Mouse (Mus musculus) kidney, adult 2 months (tissue): ENCODE measurements at regions not wholly inside any gene's neighbourhood (a gene's known extent, or its start where the extent isn't known, plus 50 kb on each side); places are given as distances from the start of the nearest gene placed in this dataset.

ENCODE experiments used
- CTCF ChIP-seq: fragments of 200-500 bp; conservative IDR thresholded peaks from 2 replicates; pipeline ENCODE4 v1.5.1; 2011; ENCODE audit warnings: low read depth, mild to moderate bottlenecking, control low read depth, low read length, moderate library complexity, mixed read lengths; ENCODE audit not compliant: insufficient read depth, insufficient read length
- POLR2A ChIP-seq: fragments of 200-500 bp; IDR thresholded peaks from one replicate; pipeline ENCODE4 v1.6.1; 2011; ENCODE audit warnings: low read depth, low read length, control low read depth

- TF ChIP-seq CTCF: no peak
- TF ChIP-seq POLR2A: no peak
These were observed 165.1 kb upstream of the Serp2 start for GRCm38 (mm10) chr14:76721751-76722150.
